Mouse (Mus musculus) ovary, postnatal 14 days (tissue): ENCODE measurements around the gene Mymk.

Experiments used
- DNase-seq: peaks from one replicate; pipeline ENCODE4 v3.0.0; 2022; ENCODE audit warnings: low spot score

The Mymk gene

DNA sequence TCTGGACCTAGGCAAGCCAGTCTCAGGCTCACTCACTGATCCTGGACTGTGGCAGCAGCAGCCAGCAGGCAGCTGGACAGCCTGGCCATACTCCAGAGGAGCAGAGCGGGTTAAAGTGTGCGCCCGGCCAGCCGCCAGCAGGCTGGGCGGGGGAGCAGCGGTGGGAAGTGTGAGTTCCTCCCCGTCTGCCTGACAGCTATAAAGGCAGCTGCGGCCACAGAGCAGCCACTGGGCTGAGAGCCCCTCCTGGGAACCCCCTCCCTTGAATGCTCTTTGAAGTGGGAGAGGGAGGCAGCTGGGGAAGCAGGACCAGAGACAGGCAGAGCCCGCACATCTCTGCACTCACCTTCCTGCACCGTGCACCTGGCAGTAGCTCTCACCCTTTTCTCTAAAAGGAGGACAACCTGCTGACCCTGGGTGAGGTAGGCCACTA is 7.2 kb upstream of the Mymk start, which contains the start of gene Adamtsl2:
Gene Adamtsl2, plus strand, starts transcription at position 228 of the 433 bp plus-strand sequence.
- DNase-seq: peak; percentile 75

DNA sequence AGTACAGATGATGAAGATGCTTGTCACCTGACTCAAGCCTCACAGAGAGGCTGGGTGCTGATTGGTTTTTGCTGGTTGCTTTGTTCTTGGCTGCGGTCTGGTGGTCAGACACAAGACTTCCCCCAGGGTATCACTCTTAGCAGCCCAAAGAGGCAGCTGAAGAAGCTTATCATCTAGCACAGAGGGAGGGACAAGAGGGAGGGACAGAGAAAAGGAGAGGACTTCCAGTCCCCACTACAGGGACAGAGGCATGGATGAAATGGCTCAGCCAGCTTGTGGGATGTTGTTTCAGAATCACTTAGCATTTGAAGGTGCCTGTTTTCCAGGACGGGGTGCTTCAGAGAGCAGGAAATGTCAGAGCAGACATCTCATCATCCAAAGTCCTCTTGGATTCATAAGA is 6.3 kb upstream of the Mymk start:
- DNase-seq: no peak

- no peak for DNase-seq
Measured at GRCm38 (mm10) chr2:27077655-27078244, 5.8 kb upstream of the Mymk start.

- DNase-seq: peak; percentile 40
Measured at GRCm38 (mm10) chr2:27075485-27075884, 3.5 kb upstream of the Mymk start.

- no peak for DNase-seq
Measured at GRCm38 (mm10) chr2:27074804-27075203, 2.8 kb upstream of the Mymk start.

DNA sequence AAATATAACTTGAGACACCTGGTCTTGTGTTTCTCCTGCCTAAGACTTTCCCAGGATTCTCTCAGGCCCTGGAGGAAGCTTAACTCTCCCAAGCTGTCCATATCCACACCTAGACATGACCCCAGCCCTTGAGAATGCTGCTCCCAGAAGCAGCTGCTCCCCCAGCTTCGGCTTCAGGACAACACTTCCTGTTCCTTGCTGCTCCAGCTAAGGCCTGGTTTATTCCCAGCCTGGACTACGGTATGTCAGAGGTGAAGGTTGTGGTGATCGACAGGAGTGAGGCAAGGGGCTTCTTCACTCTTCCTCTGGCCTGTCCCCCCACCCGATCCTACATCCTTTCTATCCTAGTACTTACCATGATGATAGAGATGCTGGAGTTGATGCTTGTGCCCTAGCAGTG is 1.4 kb upstream of the Mymk start:
- DNase-seq: no peak

GRCm38 (mm10) chr2:27071137-27071536 is 842 bp downstream of the Mymk start:
- DNase-seq: peak; percentile 57

GRCm38 (mm10) chr2:27070247-27070813 is 1.6 kb downstream of the Mymk start:
- no peak for DNase-seq

DNA sequence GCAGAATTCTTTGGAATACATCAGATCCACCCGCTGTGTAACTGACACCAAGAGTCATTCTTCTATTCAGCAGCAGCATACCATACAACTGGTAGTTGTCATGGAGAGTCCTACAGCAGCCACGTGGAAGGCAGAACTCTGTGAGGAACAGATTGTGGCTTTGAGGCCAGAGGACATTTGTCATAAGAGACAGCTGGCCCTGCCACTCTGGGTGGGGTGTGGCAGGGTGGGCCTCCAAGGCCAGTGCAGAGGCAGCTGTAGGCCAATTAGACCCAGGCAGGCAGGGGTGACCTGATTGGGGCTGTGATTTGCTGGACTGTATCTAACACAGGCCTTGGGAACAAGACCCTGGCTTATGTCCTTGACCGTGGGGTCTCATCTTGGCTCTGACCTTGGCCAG is 2.3 kb downstream of the Mymk start:
- no peak for DNase-seq

DNA sequence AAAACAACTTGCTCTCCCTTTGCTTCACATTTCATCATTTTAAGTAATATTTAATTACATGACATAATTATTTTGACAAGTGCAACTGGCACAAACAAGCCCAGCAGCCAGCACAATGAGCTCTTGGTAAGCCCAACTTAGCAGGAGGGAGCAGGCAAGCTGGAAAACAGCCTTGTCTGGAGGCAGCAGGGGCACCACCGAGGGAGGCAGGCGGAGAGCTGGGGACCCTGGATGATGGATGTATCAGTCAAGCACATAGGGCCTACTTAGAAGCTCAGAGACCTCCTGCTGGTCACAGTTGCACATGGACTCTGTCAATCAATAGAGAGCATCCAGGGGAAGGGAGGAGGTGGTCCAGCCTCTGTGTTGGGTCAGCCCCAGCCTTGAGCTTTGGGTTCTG is 4.0 kb downstream of the Mymk start:
- no peak for DNase-seq

GRCm38 (mm10) chr2:27067124-27067523 is 4.9 kb downstream of the Mymk start:
- DNase-seq: no peak

DNA sequence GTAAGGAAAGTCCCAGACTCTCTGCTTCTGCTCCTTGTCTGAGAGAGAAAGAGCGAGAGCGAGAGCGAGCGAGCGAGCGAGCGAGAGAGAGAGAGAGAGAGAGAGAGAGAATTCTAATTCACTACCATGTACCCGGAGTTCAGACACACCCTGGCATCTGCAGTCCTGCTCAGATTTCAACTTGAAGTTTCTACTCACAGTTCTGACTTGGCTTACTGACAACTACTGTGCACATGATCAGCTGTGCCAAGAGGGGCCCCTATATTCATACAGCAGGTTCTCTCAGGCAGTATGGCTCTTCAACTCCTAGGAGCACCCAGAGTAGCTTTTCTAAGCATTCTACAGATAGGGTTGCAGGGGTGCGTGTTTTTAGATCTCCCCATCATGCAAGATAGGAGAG is 12.8 kb downstream of the Mymk start:
- DNase-seq: no peak

- no peak for DNase-seq
Measured at GRCm38 (mm10) chr2:27058751-27059150, 13.2 kb downstream of the Mymk start.

- DNase-seq: no peak
Measured at GRCm38 (mm10) chr2:27058251-27058650, 13.7 kb downstream of the Mymk start.

DNA sequence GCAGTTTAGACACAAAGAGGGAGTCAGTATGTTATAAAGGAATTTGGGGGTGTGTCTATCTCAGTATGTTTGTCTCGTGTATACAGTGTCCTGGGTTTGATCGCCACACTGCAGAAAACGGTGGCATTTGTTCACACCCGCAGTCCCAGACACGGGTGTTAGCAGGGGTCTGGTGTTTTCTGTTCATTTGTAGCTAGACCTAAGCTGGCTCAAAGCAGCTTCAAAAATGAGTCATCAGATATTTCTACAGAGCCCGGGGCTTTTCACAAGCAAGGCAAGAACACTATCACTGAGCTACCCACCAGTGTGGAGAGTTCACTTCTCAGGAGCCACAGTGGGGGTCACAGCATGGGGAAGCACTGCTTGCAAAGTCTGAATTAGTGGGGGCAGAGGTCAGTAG is 22.6 kb downstream of the Mymk start:
- no peak for DNase-seq

DNA sequence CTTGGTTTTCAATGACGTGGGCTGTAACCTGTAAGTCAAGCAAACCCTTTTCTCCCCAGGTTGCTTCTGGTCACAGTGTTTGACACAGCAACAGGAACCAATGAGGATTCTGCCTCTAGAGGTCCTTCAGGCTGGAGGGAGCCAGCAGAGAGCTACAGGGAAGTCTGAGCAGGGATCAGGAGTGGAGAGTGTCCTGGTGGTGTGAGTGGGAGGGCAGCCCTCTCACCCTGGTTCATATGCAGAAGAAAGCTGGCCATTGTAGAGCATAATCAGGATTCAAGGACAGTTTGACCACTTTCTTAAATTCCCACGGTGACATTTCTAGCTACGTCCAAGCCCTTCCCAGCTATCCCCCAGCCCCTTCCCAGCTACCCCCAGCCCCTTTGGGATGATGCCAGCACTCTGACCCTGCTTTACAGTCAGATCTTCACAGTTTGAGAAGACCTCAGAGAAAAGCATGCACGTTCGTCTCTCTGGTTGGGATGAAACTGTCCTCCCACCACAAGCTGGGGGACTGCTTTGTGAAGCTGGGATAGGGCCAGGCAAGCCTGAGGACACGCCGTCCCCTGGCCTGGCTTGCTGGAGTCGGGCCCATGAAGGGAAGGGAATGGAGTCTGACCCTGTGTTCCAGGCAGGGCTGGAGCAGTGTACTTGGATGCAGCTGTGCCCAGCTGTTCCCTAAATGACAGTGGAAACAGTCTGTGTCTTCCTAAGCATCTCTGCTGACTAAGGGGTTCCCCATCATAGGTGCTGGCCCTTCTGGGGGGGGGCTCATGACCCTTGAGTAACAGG is 25.8 kb downstream of the Mymk start:
- DNase-seq: no peak

DNA sequence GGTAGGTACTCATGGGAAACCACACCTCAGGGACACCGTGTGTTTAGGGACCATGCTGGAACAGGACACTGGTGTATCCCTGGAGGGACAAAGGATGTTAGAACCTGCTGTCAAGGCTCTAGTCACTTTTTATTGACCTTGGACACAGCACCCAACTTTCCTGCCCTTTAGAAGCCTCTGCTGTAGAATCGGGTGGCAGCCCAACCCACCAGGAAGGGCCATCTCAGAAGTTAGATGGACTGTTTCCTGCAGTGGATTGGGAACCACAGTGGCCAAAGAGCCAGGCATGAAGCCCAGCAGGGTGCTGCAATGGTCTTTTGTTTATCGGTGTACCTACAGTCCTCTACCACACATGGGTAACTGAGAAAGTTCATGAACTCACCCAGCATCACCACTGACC is 27.3 kb downstream of the Mymk start:
- no peak for DNase-seq

GRCm38 (mm10) chr2:27044166-27044565 is 27.8 kb downstream of the Mymk start:
- no peak for DNase-seq

GRCm38 (mm10) chr2:27043461-27043860 is 28.5 kb downstream of the Mymk start:
- peak; percentile 78 for DNase-seq

DNA sequence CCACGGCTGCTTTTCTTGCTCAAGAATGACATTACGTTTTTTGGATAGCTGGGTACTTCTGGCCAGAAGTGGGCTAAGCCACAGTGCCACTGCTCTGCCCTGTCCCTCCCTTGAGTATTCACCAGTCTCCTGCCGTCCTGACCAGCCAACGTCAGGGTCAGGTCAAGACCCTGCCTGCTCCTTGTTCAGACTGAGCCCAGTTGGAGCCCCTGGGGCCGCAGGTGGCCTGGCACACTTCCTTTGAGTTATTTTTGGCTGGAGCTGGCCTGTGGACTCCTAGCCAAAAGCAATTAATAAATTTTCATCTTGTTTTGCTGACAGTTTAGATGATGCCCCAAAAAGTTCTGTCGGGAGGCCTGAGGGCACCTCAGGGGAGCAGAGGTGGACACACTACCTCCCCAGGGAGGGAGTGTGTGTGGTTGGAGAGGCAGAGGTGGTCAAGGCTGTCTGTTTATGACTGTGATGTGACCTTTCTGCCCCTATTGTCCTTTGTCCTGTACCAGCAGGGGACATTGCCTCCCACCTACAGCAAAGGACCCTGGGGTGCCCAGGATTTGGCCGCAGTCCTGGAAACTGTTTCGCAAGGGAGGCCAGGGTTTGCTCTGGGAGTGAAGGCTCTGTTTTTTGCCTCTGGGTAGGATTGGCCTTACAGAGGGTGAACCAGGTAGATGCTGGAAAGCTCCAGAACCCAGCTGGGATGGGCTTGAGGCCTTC is 29.7 kb downstream of the Mymk start:
- DNase-seq: no peak

GRCm38 (mm10) chr2:27039286-27039685 is 32.7 kb downstream of the Mymk start:
- DNase-seq: no peak

- DNase-seq: peak; percentile 76
Measured at GRCm38 (mm10) chr2:27038596-27038995, 33.4 kb downstream of the Mymk start.

DNA sequence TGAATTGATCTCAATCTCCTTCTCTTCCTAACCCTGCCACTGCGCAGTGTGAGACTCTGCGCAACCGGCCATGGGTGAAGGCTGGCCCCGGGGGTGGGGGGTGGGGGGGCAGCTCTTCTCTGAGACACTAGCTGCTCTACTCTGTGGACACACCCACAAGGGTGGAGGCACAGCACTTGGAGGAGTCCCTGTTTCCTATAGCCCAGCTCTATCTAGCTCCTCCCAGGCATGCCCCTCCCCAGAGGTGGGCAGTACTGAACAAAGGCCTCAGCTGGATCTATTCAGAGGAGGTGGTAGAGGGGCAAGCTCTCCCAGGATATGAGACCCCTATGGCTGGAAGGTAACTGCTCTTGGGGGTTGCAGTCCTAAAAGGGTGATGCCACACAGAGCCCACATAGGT is 35.0 kb downstream of the Mymk start:
- no peak for DNase-seq
